Mouse (Mus musculus) stomach, embryonic 16.5 days (tissue): ENCODE data around the gene Mrps21. TPM values are rescaled to one million over a fixed set of nuclear protein-coding genes. Genes with fewer than 3 reads are reported as not detected.
"Not testable (repeated sequence)": the region's sequence is repeated elsewhere in the genome, so short reads cannot be mapped to it uniquely, and the experiment has no call there.

Experiments used
- ATAC-seq: fragments of 200-750 bp; cut with Nextera tagmentation; 2 replicates; pipeline ENCODE4 v1.8.0; 2017; ENCODE audit warnings: moderate number of reproducible peaks, moderate TSS enrichment; ENCODE audit not compliant: insufficient read depth, low FRiP score
- H3K27ac ChIP-seq: fragments of 300-500 bp; sonication (generic); 2 replicates; pipeline ENCODE4 v1.5.1; 2014; ENCODE audit warnings: low read length
- H3K27me3 ChIP-seq: fragments of 300-500 bp; sonication (generic); 2 replicates; pipeline ENCODE4 v1.6.1; 2014; ENCODE audit warnings: low read length, control low read depth, mixed read lengths; ENCODE audit not compliant: control insufficient read depth, insufficient read depth
- H3K36me3 ChIP-seq: fragments of 300-500 bp; sonication (generic); 2 replicates; pipeline ENCODE4 v1.6.1; 2014; ENCODE audit warnings: low read length; ENCODE audit not compliant: control insufficient read depth, insufficient read depth
- H3K4me1 ChIP-seq: fragments of 300-500 bp; sonication (generic); 2 replicates; pipeline ENCODE4 v1.6.1; 2014; ENCODE audit warnings: low read length, control low read depth, mixed read lengths; ENCODE audit not compliant: control insufficient read depth, insufficient read depth
- H3K4me2 ChIP-seq: fragments of 300-500 bp; sonication (generic); 2 replicates; pipeline ENCODE4 v1.6.1; 2014; ENCODE audit warnings: low read depth, low read length, mixed read lengths
- H3K4me3 ChIP-seq: fragments of 300-500 bp; sonication (generic); replicated peaks from 2 replicates; pipeline ENCODE4 v1.5.1; 2014; ENCODE audit warnings: mild to moderate bottlenecking, low read length
- H3K9ac ChIP-seq: fragments of 300-500 bp; sonication (generic); 2 replicates; pipeline ENCODE4 v1.6.1; 2014; ENCODE audit warnings: low read length
- H3K9me3 ChIP-seq: fragments of 300-500 bp; sonication (generic); replicated peaks from 2 replicates; pipeline ENCODE4 v1.6.1; 2016; ENCODE audit warnings: low read length, control low read depth; ENCODE audit not compliant: control insufficient read depth
- WGBS: fragments of 180-500 bp; shearing (Covaris S2); extraction: QIAGEN DNeasy Blood & Tissue Kit; methylation state at CpG from one replicate; pipeline ENCODE4 v1.1.7; 2014; 5-methylcytosine and 5-hydroxymethylcytosine counted together
- polyA plus RNA-seq: library from polyadenylated mRNA; unstranded; fragments of >200 nt; fragmentation: Nextera tagmentation; extraction: Ambion mirVana; gene quantifications from 2 replicates; pipeline ENCODE4 v1.2.1, GENCODE M21; 2015

Mrps21 gene
- polyA plus RNA-seq, 1 experiment from 2014 or later = 321 TPM

DNA sequence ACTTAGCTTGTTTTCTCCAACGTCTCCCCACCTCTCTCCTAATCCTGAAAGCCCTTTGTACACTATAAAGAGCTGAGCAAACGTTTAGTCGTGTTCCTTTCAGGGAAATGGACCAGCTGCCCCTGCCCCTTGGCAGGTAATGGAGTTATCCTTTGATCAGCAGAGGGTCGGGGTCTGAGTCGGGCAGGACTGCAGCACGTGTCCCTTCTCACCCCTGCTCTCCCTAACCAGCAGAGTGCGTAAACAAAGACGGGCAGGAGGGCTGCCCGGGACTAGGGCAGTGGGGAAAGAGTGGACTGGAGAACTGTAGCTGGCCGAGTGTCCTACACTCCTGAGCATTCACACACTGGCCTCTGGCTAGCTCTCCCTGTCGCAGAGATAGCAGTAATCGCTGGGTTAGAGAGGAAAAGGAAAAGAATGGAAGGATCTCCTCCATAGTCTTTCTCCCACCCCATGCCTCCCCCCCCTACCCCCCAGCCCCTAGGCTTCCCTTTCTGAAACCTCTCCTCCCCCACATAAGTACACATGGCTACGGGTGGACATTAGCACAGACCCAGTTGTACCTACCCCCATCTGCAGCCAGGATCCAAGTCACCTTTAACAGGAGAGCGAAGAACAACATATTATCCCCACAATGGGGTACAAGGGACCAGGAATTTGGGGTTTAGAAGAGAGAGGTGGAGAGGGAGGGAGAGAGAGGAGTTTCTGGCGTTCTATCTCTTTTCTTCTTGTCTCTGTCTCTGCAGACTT lies 32.6 kb upstream of the Mrps21 start:
- 6% methylated on average over 15 of the region's 15 CpGs for WGBS
- 0 out of 2 replicates have a peak, but pooled peaks have one; percentile 23 for ATAC-seq
- H3K36me3 ChIP-seq = no peaks in the 10 kb centered on the region
- no peaks in the 10 kb centered on the region for H3K27me3 ChIP-seq
- no peak overlapping the region; the same call in 1 of the 2 replicates for H3K4me3 ChIP-seq
- H3K9me3 ChIP-seq = no peaks in the 10 kb centered on the region
- no peak overlapping the region for H3K27ac ChIP-seq
- H3K9ac ChIP-seq = 0 out of 2 replicates have a peak overlapping the region, but pooled peaks have one; percentile 41
- peak overlapping the region; percentile 61 for H3K4me2 ChIP-seq
- H3K4me1 ChIP-seq = peaks cover 17% of the 10 kb centered on the region

- H3K4me2 ChIP-seq = no peak overlapping the region
- no peaks in the 10 kb centered on the region for H3K36me3 ChIP-seq
- H3K27ac ChIP-seq = no peak overlapping the region
- no peaks in the 10 kb centered on the region for H3K27me3 ChIP-seq
- H3K4me3 ChIP-seq = no peak overlapping the region
- 34% methylated on average over 6 of the region's 6 CpGs for WGBS
- peaks cover 17% of the 10 kb centered on the region for H3K4me1 ChIP-seq
- no peak overlapping the region for H3K9ac ChIP-seq
- ATAC-seq = no peak
- H3K9me3 ChIP-seq = no peaks in the 10 kb centered on the region
Measured at GRCm38 (mm10) chr3:95902643-95903042, 31.3 kb upstream of the Mrps21 start.

DNA sequence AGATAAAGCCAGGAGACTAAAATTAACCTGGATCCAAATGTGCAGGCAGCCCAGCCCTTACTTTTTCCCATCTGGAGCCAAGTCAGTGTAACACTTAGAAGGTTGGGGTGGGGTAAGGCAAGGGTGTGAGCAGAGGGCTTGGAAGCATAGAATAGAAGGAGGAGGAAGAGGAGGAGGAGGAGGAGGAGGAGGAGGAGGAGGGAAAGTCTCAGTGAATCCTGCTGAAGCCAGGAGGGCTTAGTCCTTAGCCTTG lies 31.0 kb upstream of the Mrps21 start:
- ATAC-seq = no peak
- Histone ChIP-seq H3K4me1 (peaks cover 17% of the 10 kb centered on the region), H3K9me3 (no peaks in the 10 kb centered on the region), H3K27me3 (no peaks in the 10 kb centered on the region), H3K27ac (no peak overlapping the region), H3K4me3 (no peak overlapping the region), H3K36me3 (no peaks in the 10 kb centered on the region), H3K4me2 (no peak overlapping the region), H3K9ac (no peak overlapping the region)

DNA sequence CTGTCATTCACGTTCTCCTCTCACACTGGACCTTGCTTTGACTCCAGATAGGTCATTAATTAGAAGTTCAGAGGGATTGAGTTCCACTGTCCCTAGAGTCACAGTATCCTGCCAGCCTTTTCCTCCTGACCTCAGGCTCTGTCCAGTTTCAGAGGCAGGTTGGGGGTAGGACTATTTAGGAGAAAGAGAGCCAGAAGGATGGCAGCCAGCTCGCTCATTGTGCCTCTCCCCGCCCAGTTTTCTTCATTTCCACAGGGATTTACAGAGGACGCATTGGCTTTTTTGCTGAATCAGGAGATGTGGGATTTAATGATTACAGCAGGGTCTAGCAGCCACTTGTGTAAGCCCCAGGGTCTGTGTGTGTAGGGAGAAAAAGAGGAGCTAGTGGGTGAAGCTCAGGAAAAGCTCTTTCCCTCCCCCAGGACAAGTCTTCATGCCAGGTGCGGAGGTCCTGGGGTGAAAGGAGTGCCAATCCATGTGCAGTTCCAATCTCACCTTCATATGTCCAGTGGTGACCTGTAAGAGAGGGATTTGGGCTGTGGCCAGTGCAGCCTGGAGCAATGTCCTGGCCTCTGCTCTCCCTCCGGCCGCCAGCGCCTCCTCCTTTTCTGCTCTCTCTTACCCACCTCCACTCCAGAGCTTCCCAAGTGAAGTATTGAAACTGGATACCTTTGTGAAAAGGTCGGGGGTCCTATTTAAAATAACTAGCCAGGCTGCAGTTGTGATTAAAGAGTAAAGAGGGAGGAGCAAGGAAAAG lies 30.5 kb upstream of the Mrps21 start:
- H3K27ac ChIP-seq = no peak overlapping the region
- H3K27me3 ChIP-seq = no peaks in the 10 kb centered on the region
- no peak overlapping the region for H3K9ac ChIP-seq
- WGBS = 53% methylated on average over 9 of the region's 9 CpGs
- peaks cover 14% of the 10 kb centered on the region for H3K4me1 ChIP-seq
- H3K9me3 ChIP-seq = no peaks in the 10 kb centered on the region
- H3K36me3 ChIP-seq = no peaks in the 10 kb centered on the region
- no peak overlapping the region for H3K4me2 ChIP-seq
- no peak for ATAC-seq
- no peak overlapping the region for H3K4me3 ChIP-seq

GRCm38 (mm10) chr3:95899800-95900524 lies 28.6 kb upstream of the Mrps21 start:
- peaks cover 6% of the 10 kb centered on the region for H3K4me1 ChIP-seq

DNA sequence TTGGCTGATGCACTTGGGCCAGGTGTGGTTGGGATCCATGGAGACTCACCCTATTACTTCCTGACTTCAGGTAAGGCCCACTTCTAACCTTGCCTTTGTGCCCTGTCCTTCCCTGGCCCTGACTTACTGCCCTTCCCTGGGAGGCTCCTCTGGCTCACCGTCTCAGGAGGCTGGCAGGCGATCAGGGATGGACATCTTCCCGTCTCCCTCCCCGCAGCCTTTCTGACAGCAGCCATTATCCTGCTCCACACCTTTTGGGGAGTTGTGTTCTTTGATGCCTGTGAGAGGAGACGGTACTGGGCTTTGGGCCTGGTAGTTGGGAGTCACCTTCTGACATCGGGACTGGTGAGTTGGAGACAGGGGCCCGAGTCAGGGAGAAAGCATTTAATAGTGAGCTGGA lies 24.2 kb upstream of the Mrps21 start:
- H3K9ac ChIP-seq, ATAC-seq, H3K36me3 ChIP-seq, H3K4me3 ChIP-seq, H3K9me3 ChIP-seq, H3K27me3 ChIP-seq, H3K27ac ChIP-seq: not testable (repeated sequence)
- Histone ChIP-seq H3K4me2 (0 out of 2 replicates have a peak overlapping the region, but pooled peaks have one; percentile 59), H3K4me1 (peaks cover 12% of the 10 kb centered on the region)
- WGBS = 84% methylated on average over 7 of the region's 7 CpGs

More at GRCm38 (mm10) chr3:95899800-95900524, 28.6 kb upstream of the Mrps21 start:
- Histone ChIP-seq H3K27me3 (no peaks in the 10 kb centered on the region), H3K9ac (no peak overlapping the region), H3K36me3 (no peaks in the 10 kb centered on the region), H3K4me2 (no peak overlapping the region), H3K27ac (no peak overlapping the region), H3K4me3 (no peak overlapping the region), H3K9me3 (no peaks in the 10 kb centered on the region)
- 64% methylated on average over 13 of the region's 13 CpGs for WGBS
- no peak for ATAC-seq

DNA sequence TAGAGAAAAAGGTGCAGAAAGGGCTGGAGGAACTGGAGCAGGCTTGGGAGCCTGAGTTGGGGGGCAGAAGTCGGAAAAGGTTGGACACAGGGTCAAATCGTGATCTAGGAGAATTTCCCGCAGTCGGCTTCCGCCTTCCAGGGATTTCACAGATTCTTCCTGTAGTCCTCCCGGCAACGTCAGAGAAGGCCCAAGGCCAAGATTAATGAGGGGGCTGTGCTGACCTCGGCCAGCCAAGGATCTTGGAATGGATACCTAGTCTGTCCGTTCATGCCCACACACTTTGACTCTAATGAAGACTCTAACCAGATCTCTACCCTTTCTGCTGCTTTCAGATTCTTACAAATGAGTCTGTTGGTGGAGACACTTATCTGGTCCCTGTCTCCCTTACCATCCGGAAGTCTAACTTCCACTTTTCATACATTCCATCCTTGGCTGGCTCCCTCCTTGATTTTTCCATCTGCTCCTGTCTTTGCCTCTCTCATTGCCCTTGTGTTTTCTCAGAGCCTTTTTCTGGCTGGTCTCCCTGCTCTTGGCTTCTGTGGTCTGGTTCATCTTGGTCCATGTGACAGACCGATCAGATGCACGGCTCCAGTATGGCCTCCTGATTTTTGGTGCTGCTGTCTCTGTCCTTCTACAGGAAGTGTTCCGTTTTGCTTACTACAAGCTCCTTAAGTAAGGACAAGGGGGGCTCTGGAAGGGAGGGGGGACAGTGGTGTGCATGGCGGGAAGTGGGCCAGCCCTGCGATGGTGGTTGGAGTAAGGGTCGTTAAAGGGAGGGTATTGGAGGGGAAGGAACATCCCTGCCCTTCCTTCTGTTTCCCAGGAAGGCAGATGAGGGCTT lies 23.2 kb upstream of the Mrps21 start:
- H3K9ac ChIP-seq = peak overlapping the region; percentile 86
- no peaks in the 10 kb centered on the region for H3K36me3 ChIP-seq
- H3K27me3 ChIP-seq = no peaks in the 10 kb centered on the region
- 7% methylated on average over 16 of the region's 16 CpGs for WGBS
- H3K9me3 ChIP-seq = no peaks in the 10 kb centered on the region
- H3K4me1 ChIP-seq = peaks cover 12% of the 10 kb centered on the region
- ATAC-seq = no peak
- H3K4me2 ChIP-seq = peak overlapping the region; percentile 59
- H3K27ac ChIP-seq = peak overlapping the region; percentile 82
- H3K4me3 ChIP-seq = peak overlapping the region; percentile 81

DNA sequence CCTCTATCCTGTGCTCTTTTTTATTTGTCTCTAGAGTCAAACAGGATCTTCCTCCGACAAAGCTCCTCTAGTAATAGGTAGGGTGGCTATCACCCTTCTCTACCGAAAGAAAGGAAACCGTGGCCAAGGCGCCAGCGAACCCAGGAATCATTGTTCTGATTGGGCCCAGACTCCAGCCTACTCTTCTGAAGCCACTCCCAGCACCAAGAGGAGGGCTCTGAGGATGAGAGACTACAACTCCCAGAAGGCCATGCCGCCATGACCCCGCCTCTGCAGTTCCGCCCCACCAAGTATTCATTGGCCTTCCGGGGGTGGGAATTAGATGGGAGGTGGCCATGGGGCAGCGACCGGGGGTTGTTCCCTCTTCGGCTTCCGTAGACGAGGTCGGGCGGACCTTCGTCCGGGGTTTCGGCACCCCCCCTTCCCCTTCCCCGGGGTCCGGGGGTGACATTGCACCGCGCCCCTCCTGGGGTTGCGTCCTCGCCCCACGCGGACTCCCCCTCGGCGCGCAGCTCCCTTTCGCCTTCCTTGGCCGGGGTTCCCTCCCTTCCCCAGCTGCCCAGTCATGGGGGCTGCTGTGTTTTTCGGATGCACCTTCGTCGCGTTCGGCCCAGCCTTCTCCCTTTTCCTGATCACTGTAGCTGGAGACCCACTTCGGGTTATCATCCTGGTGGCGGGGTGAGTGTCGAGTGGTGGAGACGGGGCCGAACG lies 22.4 kb upstream of the Mrps21 start, which contains the start of gene Aph1a:
TSS of gene Aph1a (plus strand) at position 364 of the 711 bp plus-strand sequence.
- WGBS = under 1% methylated on average over 21 of the region's 43 CpGs
- H3K9ac ChIP-seq = peak within 1 kb of the TSS; percentile 86

More for the DNA sequence above, 22.4 kb upstream of the Mrps21 start, which contains the start of gene Aph1a:
- Histone ChIP-seq H3K4me1 (peaks cover 12% of the 10 kb centered on the region), H3K4me3 (peak within 1 kb of the TSS; percentile 81), H3K4me2 (peak within 1 kb of the TSS; percentile 59), H3K27ac (peak within 1 kb of the TSS; percentile 86)
- H3K9me3 ChIP-seq, H3K36me3 ChIP-seq, H3K27me3 ChIP-seq: not testable (repeated sequence)
- ATAC-seq = peak; percentile 97
